In genomic region chr5:138277994-138278393, GRCm38 (mm10) we compare ENCODE assay signal across 14 mouse cellular contexts. TPM values are rescaled to one million over a fixed set of nuclear protein-coding genes. Genes with fewer than 3 reads are reported as not detected.
DNase-seq lines count a peak whose midpoint lies in the region; ATAC-seq lines count a peak whose summit lies in the region.
"Had no signal": no experiment of that assay in that cellular context is flagged by ENCODE, and none has a peak within 500 bp of the region (broad histone marks: within the 10 kb centered on the region; RNA-seq: fewer than 3 reads in every experiment).

No protein-coding gene starts in this region.

- H3K9me3 ChIP-seq in neural tube, embryonic 11.5 days (ENCODE audit: control insufficient read depth, low read length): no peaks in the 10 kb centered on the region
- 0 out of 2 replicates have a peak, but pooled peaks cover 3% of the 10 kb centered on the region for H3K9me3 ChIP-seq in hindbrain, embryonic 12.5 days (replicated peaks)
- H3K9me3 ChIP-seq in midbrain, embryonic 11.5 days (ENCODE audit: control insufficient read depth, low read length): peaks cover 3% of the 10 kb centered on the region; the same call in 1 of the 2 replicates

- no peak for DNase-seq in neural tube, embryonic 11.5 days (ENCODE audit: low spot score)
- DNase-seq in neural tube, embryonic 10.5 days (ENCODE audit: extremely low spot score, low spot score): no peak
- no peak for DNase-seq in midbrain, embryonic 11.5 days (ENCODE audit: low spot score, missing footprints)
- no peak for DNase-seq in spleen, adult 18-20 months
- DNase-seq in lung, postnatal 36 days: no peak
- DNase-seq in left cerebral cortex, adult 9 months (ENCODE audit: low spot score in 2 of 2): no peak
- DNase-seq in testis, postnatal 10 days (ENCODE audit: low spot score): no peak
- DNase-seq: adrenal gland, adult 2 months; heart, postnatal 36 days; lung, postnatal 4 days; thymus, postnatal 25 days had no signal

- WGBS in neural tube, embryonic 11.5 days: 88% methylated on average over 7 of the region's 7 CpGs
- 90% methylated on average over 7 of the region's 7 CpGs for WGBS in hindbrain, embryonic 12.5 days
- 89% methylated on average over 7 of the region's 7 CpGs for WGBS in midbrain, embryonic 11.5 days

- H3K4me1 ChIP-seq in neural tube, embryonic 11.5 days (ENCODE audit: control insufficient read depth, insufficient read depth, low read length): peaks cover 36% of the 10 kb centered on the region
- H3K4me1 ChIP-seq in hindbrain, embryonic 12.5 days: peaks cover 57% of the 10 kb centered on the region
- peaks cover 37% of the 10 kb centered on the region for H3K4me1 ChIP-seq in midbrain, embryonic 11.5 days (ENCODE audit: control insufficient read depth, insufficient read depth, low read length)

- no peaks in the 10 kb centered on the region for H3K27me3 ChIP-seq in neural tube, embryonic 11.5 days (ENCODE audit: control insufficient read depth, insufficient read depth, low read length)
- peaks cover 7% of the 10 kb centered on the region; the same call in 1 of the 2 replicates for H3K27me3 ChIP-seq in hindbrain, embryonic 12.5 days
- peaks cover 5% of the 10 kb centered on the region; the same call in 1 of the 2 replicates for H3K27me3 ChIP-seq in midbrain, embryonic 11.5 days (ENCODE audit: control insufficient read depth, insufficient read depth, low read length)

- peaks cover 4% of the 10 kb centered on the region for H3K36me3 ChIP-seq in neural tube, embryonic 11.5 days (ENCODE audit: control insufficient read depth, insufficient read depth, low read length)
- H3K36me3 ChIP-seq in hindbrain, embryonic 12.5 days: peaks cover 32% of the 10 kb centered on the region
- H3K36me3 ChIP-seq in midbrain, embryonic 11.5 days (ENCODE audit: control insufficient read depth, insufficient read depth, low read length): no peaks in the 10 kb centered on the region

- no peak for ATAC-seq in neural tube, embryonic 11.5 days (ENCODE audit: insufficient read depth, low FRiP score, low TSS enrichment)
- no peak for ATAC-seq in hindbrain, embryonic 12.5 days (ENCODE audit: low FRiP score)
- no peak for ATAC-seq in midbrain, embryonic 11.5 days (ENCODE audit: low FRiP score)

- H3K9ac ChIP-seq in neural tube, embryonic 11.5 days (ENCODE audit: low read length): no peak overlapping the region
- peak overlapping the region; percentile 88 for H3K9ac ChIP-seq in hindbrain, embryonic 12.5 days
- H3K9ac ChIP-seq in midbrain, embryonic 11.5 days (ENCODE audit: low read length): peak overlapping the region; percentile 89; the same call in 1 of the 2 replicates

- peak overlapping the region; percentile 39; the same call in 1 of the 2 replicates for H3K27ac ChIP-seq in neural tube, embryonic 11.5 days (ENCODE audit: low read depth, low read length)
- H3K27ac ChIP-seq in hindbrain, embryonic 12.5 days: no peak overlapping the region
- H3K27ac ChIP-seq in midbrain, embryonic 11.5 days (ENCODE audit: low read depth, low read length): no peak overlapping the region
- H3K27ac ChIP-seq: kidney, postnatal 0 days had no signal

- H3K4me2 ChIP-seq in neural tube, embryonic 11.5 days (ENCODE audit: low read depth): peak overlapping the region; percentile 54
- peak overlapping the region; percentile 85 for H3K4me2 ChIP-seq in hindbrain, embryonic 12.5 days (replicated peaks)
- peak overlapping the region; percentile 52 for H3K4me2 ChIP-seq in midbrain, embryonic 11.5 days

- H3K4me3 ChIP-seq in neural tube, embryonic 11.5 days (ENCODE audit: low read depth, low read length): peak overlapping the region; percentile 67
- peak overlapping the region; percentile 68 for H3K4me3 ChIP-seq in hindbrain, embryonic 12.5 days
- peak overlapping the region; percentile 72; the same call in 1 of the 2 replicates for H3K4me3 ChIP-seq in midbrain, embryonic 11.5 days (ENCODE audit: low read depth, low read length)
- H3K4me3 ChIP-seq: erythroblast, embryonic 14.5 days had no signal

RNA-seq across cellular contexts. Expression of gene Gm43720, which starts 1.8 kb away (rescaled TPM):
- polyA plus RNA-seq in neural tube, embryonic 11.5 days (2014; fragmentation: Nextera tagmentation; extraction: Ambion mirVana): not detected in 2 replicates
- 0.12 and 0.23 TPM in 2 replicates for polyA plus RNA-seq in hindbrain, embryonic 12.5 days (2016; fragmentation: Nextera tagmentation; extraction: Ambion mirVana)
- 0.14 and 0.20 TPM in 2 replicates for polyA plus RNA-seq in midbrain, embryonic 11.5 days (2014; fragmentation: Nextera tagmentation; extraction: Ambion mirVana)
- polyA plus RNA-seq: adrenal gland, adult 2 months; erythroblast, embryonic 14.5 days had no signal

RNA-seq across cellular contexts. Expression of gene Gpc2, which starts 1.8 kb away (rescaled TPM):
- 19.3 and 22.1 TPM in 2 replicates for polyA plus RNA-seq in neural tube, embryonic 11.5 days (2014; fragmentation: Nextera tagmentation; extraction: Ambion mirVana)
- polyA plus RNA-seq in hindbrain, embryonic 12.5 days (2016; fragmentation: Nextera tagmentation; extraction: Ambion mirVana): 164 and 168 TPM in 2 replicates
- polyA plus RNA-seq in midbrain, embryonic 11.5 days (2014; fragmentation: Nextera tagmentation; extraction: Ambion mirVana): 15.5 and 16.5 TPM in 2 replicates

RNA-seq across cellular contexts. Expression of gene Stag3, which starts 2.0 kb away (rescaled TPM):
- 2.7 and 3.2 TPM in 2 replicates for polyA plus RNA-seq in neural tube, embryonic 11.5 days (2014; fragmentation: Nextera tagmentation; extraction: Ambion mirVana)
- polyA plus RNA-seq in hindbrain, embryonic 12.5 days (2016; fragmentation: Nextera tagmentation; extraction: Ambion mirVana): 4.6 and 6.9 TPM in 2 replicates
- 2.2 and 4.1 TPM in 2 replicates for polyA plus RNA-seq in midbrain, embryonic 11.5 days (2014; fragmentation: Nextera tagmentation; extraction: Ambion mirVana)
- polyA plus RNA-seq: adrenal gland, adult 2 months had no signal

RNA-seq across cellular contexts. Expression of gene Gal3st4, which starts 5.4 kb away (rescaled TPM):
- 6.2 and 6.4 TPM in 2 replicates for polyA plus RNA-seq in neural tube, embryonic 11.5 days (2014; fragmentation: Nextera tagmentation; extraction: Ambion mirVana)
- polyA plus RNA-seq in hindbrain, embryonic 12.5 days (2016; fragmentation: Nextera tagmentation; extraction: Ambion mirVana): 3.6 and 4.4 TPM in 2 replicates
- 4.6 and 5.5 TPM in 2 replicates for polyA plus RNA-seq in midbrain, embryonic 11.5 days (2014; fragmentation: Nextera tagmentation; extraction: Ambion mirVana)
- polyA plus RNA-seq: erythroblast, embryonic 14.5 days had no signal

RNA-seq across cellular contexts. Expression of gene BC037034, which starts 14.2 kb away (rescaled TPM):
- polyA plus RNA-seq in neural tube, embryonic 11.5 days (2014; fragmentation: Nextera tagmentation; extraction: Ambion mirVana): 9.1 and 9.5 TPM in 2 replicates
- 18.9 and 20.4 TPM in 2 replicates for polyA plus RNA-seq in hindbrain, embryonic 12.5 days (2016; fragmentation: Nextera tagmentation; extraction: Ambion mirVana)
- polyA plus RNA-seq in midbrain, embryonic 11.5 days (2014; fragmentation: Nextera tagmentation; extraction: Ambion mirVana): 5.0 and 5.2 TPM in 2 replicates
